Mouse (Mus musculus) midbrain, embryonic 10.5 days (tissue): ENCODE measurements at regions not wholly inside any gene's neighbourhood (a gene's known extent, or its start where the extent isn't known, plus 50 kb on each side); places are given as distances from the start of the nearest gene placed in this dataset.
A peak's percentile ranks its signal among the peaks of the same experiment; 100 is the strongest.

Source experiments
- DNase-seq: peaks from one replicate; pipeline ENCODE4 v3.0.0-alpha.2; 2017; ENCODE audit warnings: low spot score
- H3K27ac ChIP-seq: fragments of 300-500 bp; sonication (generic); replicated peaks from 2 replicates; pipeline ENCODE4 v1.5.1; 2016; ENCODE audit warnings: mild to moderate bottlenecking
- H3K27me3 ChIP-seq: fragments of 300-500 bp; sonication (generic); 2 replicates; pipeline ENCODE4 v1.6.1; 2016; ENCODE audit warnings: low read depth, mild to moderate bottlenecking; ENCODE audit not compliant: poor library complexity, severe bottlenecking
- H3K36me3 ChIP-seq: fragments of 300-500 bp; sonication (generic); 2 replicates; pipeline ENCODE4 v1.6.1; 2016; ENCODE audit warnings: mild to moderate bottlenecking, moderate library complexity
- H3K4me1 ChIP-seq: fragments of 300-500 bp; sonication (generic); 2 replicates; pipeline ENCODE4 v1.6.1; 2016
- H3K4me3 ChIP-seq: fragments of 300-500 bp; sonication (generic); 2 replicates; pipeline ENCODE4 v1.5.1; 2016; ENCODE audit warnings: mild to moderate bottlenecking, moderate library complexity
- H3K9me3 ChIP-seq: fragments of 300-500 bp; sonication (generic); replicated peaks from 2 replicates; pipeline ENCODE4 v1.6.1; 2016; ENCODE audit warnings: mild to moderate bottlenecking
- WGBS: fragments of 180-500 bp; shearing (Covaris S2); methylation state at CpG from one replicate; pipeline ENCODE4 v1.1.7; 2016; 5-methylcytosine and 5-hydroxymethylcytosine counted together

DNA sequence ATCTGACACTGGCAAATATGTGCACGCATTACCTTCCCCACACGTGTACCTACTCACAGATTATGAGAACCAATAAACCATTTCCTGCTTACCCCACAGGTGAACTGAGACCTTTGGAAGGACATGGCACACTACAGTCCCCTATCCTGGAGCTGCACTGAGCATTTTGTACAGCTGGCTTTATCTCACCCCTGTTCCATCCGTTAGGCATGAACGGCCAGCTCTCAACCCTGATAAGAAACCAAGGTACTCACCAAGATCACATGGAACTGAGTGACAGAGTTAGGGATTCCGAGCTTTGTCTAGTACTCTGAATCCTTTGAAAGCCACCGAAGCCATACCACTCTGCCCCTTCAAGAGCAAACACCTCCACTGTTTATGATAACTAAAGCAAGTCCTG is 179.1 kb downstream of the Shq1 start:
- DNase-seq: no peak
- H3K27me3 ChIP-seq: peaks cover 43% of the 10 kb centered on the region

GRCm38 (mm10) chr6:100490920-100491712 is 179.8 kb downstream of the Shq1 start:
- peaks cover 10% of the 10 kb centered on the region for H3K4me1 ChIP-seq
- no peak overlapping the region for H3K27ac ChIP-seq
- no peak overlapping the region for H3K4me3 ChIP-seq
- H3K36me3 ChIP-seq: no peaks in the 10 kb centered on the region
- no peak for DNase-seq
- peaks cover 36% of the 10 kb centered on the region for H3K27me3 ChIP-seq
- 95% methylated on average over 7 of the region's 7 CpGs for WGBS
- peaks cover 1% of the 10 kb centered on the region for H3K9me3 ChIP-seq

More for the DNA sequence above, 179.1 kb downstream of the Shq1 start:
- Histone ChIP-seq H3K4me3 (no peak overlapping the region), H3K9me3 (no peaks in the 10 kb centered on the region; the same call in 1 of the 2 replicates), H3K4me1 (peaks cover 14% of the 10 kb centered on the region), H3K27ac (no peak overlapping the region), H3K36me3 (no peaks in the 10 kb centered on the region)
- WGBS: 91% methylated on average over 6 of the region's 6 CpGs

GRCm38 (mm10) chr6:100483836-100484235 is 187.1 kb downstream of the Shq1 start:
- Histone ChIP-seq H3K27ac (no peak overlapping the region), H3K9me3 (peaks cover 17% of the 10 kb centered on the region), H3K4me1 (peaks cover 11% of the 10 kb centered on the region), H3K36me3 (no peaks in the 10 kb centered on the region), H3K4me3 (no peak overlapping the region), H3K27me3 (peaks cover 39% of the 10 kb centered on the region)
- 84% methylated on average over 3 of the region's 3 CpGs for WGBS
- DNase-seq: no peak

DNA sequence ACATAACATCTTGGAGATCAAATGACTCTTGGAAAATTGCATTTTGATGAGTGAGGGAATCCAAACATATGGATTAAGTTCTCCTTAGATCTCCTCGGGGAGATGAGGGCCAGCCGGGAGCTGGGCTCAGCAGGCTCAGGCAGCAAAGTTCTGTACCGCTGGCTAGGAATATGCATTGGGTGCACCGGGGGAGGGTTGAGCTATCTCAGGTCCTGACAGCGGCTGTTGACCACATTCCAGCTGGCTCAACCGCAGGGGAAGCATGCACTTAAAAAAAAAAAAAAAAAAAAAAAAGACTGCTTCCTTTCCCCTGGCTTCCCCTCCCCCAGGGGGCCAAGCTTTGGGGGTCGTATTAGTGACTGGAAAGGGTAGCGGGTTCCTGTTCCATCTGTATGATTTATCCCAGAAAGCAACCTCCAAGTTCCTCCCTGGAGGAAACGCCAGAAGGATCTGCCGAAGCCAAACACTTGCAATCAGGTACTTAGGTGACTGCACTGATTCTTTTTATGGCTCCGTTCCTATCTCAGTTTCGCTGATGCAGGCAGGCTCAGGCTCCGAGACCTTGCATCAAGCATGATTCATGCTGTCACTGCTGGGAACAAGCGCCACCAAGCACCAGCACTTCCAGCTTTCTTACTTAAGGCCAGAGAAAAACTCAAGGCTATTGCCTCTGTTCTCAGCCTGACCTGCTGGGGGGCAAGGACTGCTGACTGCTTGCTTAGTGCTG is 187.7 kb downstream of the Shq1 start:
- no peak for DNase-seq
- Histone ChIP-seq H3K4me3 (no peak overlapping the region), H3K9me3 (peaks cover 17% of the 10 kb centered on the region), H3K4me1 (peaks cover 11% of the 10 kb centered on the region), H3K36me3 (no peaks in the 10 kb centered on the region), H3K27me3 (peaks cover 39% of the 10 kb centered on the region), H3K27ac (no peak overlapping the region)
- WGBS: 18% methylated on average over 14 of the region's 14 CpGs

GRCm38 (mm10) chr6:100482572-100482971 is 188.4 kb downstream of the Shq1 start:
- Histone ChIP-seq H3K36me3 (no peaks in the 10 kb centered on the region), H3K9me3 (peaks cover 17% of the 10 kb centered on the region), H3K4me1 (peaks cover 11% of the 10 kb centered on the region), H3K4me3 (no peak overlapping the region), H3K27ac (no peak overlapping the region), H3K27me3 (peaks cover 46% of the 10 kb centered on the region)
- DNase-seq: no peak
- WGBS: 24% methylated on average over 7 of the region's 7 CpGs

DNA sequence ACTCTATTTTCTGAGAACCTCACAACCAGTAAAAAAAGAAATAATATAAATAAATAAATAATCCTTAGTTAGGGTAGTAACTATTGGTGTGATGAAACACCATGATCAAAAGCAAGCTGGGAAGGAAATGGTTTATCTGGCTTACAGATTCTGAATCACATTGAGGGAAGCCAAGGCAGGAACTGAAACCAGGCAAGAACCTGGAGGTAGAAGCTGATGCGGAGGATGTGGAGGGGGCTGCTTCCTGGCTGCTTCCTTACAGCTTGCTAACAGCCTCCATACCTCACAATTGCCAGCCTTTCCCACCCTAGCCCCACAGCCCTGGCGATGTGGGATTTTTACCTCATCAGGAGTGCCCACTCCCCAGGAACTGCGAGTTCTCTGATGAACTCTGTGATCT is 190.4 kb downstream of the Shq1 start:
- Histone ChIP-seq H3K4me1 (peaks cover 11% of the 10 kb centered on the region), H3K9me3 (peaks cover 10% of the 10 kb centered on the region), H3K4me3 (no peak overlapping the region), H3K36me3 (no peaks in the 10 kb centered on the region), H3K27ac (no peak overlapping the region), H3K27me3 (peaks cover 65% of the 10 kb centered on the region)
- 91% methylated on average over 3 of the region's 3 CpGs for WGBS
- no peak for DNase-seq

- 83% methylated on average over 6 of the region's 6 CpGs for WGBS
- H3K36me3 ChIP-seq: no peaks in the 10 kb centered on the region
- no peak overlapping the region for H3K4me3 ChIP-seq
- no peak overlapping the region for H3K27ac ChIP-seq
- peaks cover 3% of the 10 kb centered on the region; the same call in 1 of the 2 replicates for H3K9me3 ChIP-seq
- peaks cover 12% of the 10 kb centered on the region for H3K4me1 ChIP-seq
- peaks cover 71% of the 10 kb centered on the region for H3K27me3 ChIP-seq
- no peak for DNase-seq
Measured at GRCm38 (mm10) chr6:100479881-100480280, 191.1 kb downstream of the Shq1 start.

- Histone ChIP-seq H3K36me3 (no peaks in the 10 kb centered on the region), H3K4me3 (no peak overlapping the region), H3K9me3 (no peaks in the 10 kb centered on the region), H3K27ac (no peak overlapping the region), H3K4me1 (peaks cover 15% of the 10 kb centered on the region), H3K27me3 (peaks cover 70% of the 10 kb centered on the region)
- WGBS: 88% methylated on average over 4 of the region's 4 CpGs
- DNase-seq: no peak
Measured at GRCm38 (mm10) chr6:100479455-100479854, 191.5 kb downstream of the Shq1 start.

DNA sequence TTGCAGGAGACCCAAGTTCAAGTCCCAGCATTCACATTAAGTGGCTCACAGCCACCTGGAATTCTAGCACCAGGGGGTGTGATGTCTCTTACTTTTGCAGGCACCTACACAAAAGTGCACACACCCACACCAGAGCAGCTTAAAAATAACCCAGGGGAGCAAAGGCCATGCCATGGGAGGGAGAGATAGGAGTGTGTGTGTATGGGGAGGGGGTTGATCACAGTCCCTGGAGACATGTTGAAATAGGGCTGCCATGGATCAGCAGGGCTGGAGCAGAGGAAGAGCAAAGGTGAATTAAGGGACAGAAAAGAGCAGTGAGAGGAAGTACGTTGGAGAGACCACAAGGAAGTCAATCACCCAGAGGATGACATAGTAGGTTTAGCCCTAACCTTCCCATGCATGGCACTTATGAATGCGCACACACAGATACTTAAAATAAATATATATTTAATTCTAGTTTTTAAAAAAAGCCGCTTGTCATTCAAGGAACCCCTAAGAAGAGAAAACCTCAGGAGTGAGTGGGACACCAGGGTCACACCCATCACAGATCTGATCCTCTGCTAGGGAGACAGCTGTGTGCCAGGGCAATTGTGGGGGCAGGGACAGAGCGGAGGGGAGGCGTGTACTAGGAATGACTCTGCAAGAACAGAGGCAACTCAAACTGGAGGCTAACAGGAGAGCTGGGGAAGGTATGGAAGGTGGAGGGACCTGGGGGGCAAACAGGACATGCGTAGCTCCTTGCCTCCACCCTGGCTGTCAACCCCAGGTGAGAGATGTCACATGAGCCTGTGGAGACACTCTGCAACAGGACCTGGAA is 189.5 kb upstream of the Rybp start:
- peaks cover 17% of the 10 kb centered on the region for H3K9me3 ChIP-seq
- H3K36me3 ChIP-seq: no peaks in the 10 kb centered on the region
- 86% methylated on average over 6 of the region's 6 CpGs for WGBS
- H3K4me1 ChIP-seq: peaks cover 10% of the 10 kb centered on the region
- H3K27me3 ChIP-seq: peaks cover 52% of the 10 kb centered on the region
- no peak for DNase-seq
- H3K4me3 ChIP-seq: no peak overlapping the region
- H3K27ac ChIP-seq: no peak overlapping the region

DNA sequence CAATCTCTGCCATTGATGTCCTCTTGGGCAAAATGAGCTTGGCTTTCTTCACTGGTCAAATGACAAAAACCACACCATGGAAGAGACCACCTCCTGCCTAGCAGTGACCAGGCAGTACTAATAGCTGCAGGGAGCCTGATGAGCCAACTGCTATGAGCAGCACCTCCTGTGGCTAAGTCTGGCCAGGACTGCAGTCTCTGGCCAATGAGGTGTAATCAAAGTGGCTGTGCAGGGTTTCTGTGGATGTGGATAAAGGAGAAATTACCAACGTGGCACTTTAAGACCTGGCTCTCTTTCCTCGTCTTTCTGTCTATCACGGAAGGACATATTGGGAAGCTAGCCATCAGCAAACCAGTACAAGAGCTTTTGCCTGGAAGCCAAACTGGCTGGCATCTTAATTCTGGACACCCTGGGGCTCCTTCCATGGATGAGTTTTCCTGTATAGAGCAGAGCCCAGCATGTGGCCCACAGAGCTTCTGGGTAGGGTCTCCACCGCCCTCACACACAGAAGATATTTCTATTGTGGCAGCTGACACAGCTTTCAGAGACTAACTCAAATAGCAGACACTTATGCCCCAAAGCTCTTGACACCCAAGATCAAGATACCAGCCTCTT is 188.2 kb upstream of the Rybp start:
- no peak overlapping the region for H3K4me3 ChIP-seq
- 62% methylated on average over 4 of the region's 4 CpGs for whole genome bisulfite sequencing
- peaks cover 23% of the 10 kb centered on the region for H3K9me3 ChIP-seq
- H3K4me1 ChIP-seq: peaks cover 10% of the 10 kb centered on the region
- DNase-seq: no peak
- H3K36me3 ChIP-seq: no peaks in the 10 kb centered on the region
- peaks cover 46% of the 10 kb centered on the region for H3K27me3 ChIP-seq
- no peak overlapping the region for H3K27ac ChIP-seq

DNA sequence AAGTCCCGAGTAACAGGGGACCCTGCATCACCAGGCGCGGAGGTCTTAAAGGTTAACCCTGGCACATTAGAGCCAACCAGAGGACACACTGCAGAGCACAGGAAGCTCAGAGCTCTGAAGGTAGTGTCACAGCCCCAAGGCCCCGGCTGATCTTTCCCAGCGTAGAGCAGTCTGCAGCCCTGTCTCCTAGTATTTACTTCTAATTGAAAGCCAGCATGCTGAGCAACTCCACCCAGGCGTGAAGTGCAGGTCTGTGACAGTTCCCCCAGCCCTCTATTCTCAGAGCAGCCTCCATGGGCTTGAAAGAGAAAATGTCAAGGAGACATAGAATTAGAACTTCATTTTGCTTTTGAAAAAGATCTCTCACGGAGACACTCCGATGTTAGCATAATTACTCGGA is 187.0 kb upstream of the Rybp start:
- Histone ChIP-seq H3K27ac (no peak overlapping the region), H3K9me3 (peaks cover 23% of the 10 kb centered on the region), H3K36me3 (no peaks in the 10 kb centered on the region), H3K4me3 (no peak overlapping the region), H3K4me1 (peaks cover 10% of the 10 kb centered on the region), H3K27me3 (peaks cover 42% of the 10 kb centered on the region)
- DNase-seq: peak; percentile 19
- 66% methylated on average over 9 of the region's 9 CpGs for WGBS

DNA sequence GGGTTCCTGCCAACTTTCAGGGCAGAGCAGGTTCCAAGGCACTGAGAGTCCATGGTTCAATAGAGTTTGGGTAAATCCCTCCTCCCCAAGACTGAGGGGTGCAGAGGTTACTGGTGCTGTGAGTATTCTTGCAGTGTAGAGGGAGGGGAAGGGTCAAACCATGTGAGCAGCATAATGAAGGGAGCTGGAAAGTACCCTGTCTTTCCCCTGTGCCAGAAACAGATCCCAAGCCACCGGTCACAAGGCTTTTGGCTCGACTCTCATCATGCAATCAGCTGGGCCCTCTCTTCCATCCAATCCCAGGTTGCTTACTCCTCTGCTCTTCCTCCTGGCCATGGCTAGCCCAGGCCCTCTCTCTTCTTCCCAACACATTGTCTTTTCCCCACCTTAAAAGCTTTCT is 182.8 kb upstream of the Rybp start:
- H3K4me1 ChIP-seq: peaks cover 10% of the 10 kb centered on the region
- H3K9me3 ChIP-seq: peaks cover 23% of the 10 kb centered on the region
- H3K27ac ChIP-seq: no peak overlapping the region
- 81% methylated on average over 2 of the region's 2 CpGs for whole genome bisulfite sequencing
- peaks cover 30% of the 10 kb centered on the region for H3K27me3 ChIP-seq
- no peak for DNase-seq
- no peak overlapping the region for H3K4me3 ChIP-seq
- no peaks in the 10 kb centered on the region for H3K36me3 ChIP-seq
